Mouse (Mus musculus) retina, postnatal 7 days (tissue): ENCODE measurements around the gene Hoxd4.

Experiments used
- DNase-seq: peaks from one replicate; pipeline ENCODE4 v3.0.0-alpha.2; 2012; ENCODE audit warnings: low read depth, low spot score

Gene Hoxd4

DNA sequence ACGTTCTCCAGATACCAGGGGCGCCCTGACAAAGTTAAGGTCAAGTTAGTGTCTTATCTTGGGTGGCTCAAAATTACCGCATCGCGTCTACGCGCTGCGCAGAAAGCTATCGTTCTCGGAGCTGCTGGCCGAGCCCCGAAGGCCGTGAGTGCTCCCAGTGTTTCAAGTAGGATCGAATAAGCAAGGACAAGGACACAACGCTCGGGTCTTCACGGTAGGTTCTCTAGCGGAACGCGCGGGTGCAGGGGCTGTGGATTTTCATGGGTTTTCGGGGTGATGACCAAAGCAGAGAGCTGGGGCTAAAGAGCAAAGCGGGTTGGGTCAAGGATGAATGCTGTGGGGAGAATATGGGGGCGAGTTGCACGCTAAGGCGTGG lies 32.1 kb upstream of the Hoxd4 start:
- DNase-seq, result no peak

DNA sequence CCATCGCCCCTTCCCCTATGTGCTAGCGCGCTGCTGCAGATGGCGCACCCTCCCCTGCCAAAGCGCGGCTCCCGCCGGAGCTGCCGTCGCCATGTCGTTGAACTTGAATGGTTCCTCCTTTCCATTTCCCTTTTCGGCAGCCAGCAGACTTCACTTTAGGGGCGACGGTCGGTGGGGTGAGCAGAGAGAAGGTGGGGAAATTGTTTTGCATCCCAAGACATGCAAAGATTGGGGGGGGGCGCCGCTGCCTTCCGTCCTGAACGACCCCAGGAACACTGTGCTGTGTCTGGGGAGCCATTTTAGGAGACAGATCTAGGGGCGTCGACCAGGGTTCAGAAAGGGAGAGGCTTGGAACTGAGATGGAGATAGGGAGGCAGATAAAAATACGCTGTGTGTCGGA lies 31.7 kb upstream of the Hoxd4 start:
- DNase-seq, result no peak

GRCm38 (mm10) chr2:74680561-74681398 lies 30.9 kb upstream of the Hoxd4 start:
- no peak for DNase-seq

DNA sequence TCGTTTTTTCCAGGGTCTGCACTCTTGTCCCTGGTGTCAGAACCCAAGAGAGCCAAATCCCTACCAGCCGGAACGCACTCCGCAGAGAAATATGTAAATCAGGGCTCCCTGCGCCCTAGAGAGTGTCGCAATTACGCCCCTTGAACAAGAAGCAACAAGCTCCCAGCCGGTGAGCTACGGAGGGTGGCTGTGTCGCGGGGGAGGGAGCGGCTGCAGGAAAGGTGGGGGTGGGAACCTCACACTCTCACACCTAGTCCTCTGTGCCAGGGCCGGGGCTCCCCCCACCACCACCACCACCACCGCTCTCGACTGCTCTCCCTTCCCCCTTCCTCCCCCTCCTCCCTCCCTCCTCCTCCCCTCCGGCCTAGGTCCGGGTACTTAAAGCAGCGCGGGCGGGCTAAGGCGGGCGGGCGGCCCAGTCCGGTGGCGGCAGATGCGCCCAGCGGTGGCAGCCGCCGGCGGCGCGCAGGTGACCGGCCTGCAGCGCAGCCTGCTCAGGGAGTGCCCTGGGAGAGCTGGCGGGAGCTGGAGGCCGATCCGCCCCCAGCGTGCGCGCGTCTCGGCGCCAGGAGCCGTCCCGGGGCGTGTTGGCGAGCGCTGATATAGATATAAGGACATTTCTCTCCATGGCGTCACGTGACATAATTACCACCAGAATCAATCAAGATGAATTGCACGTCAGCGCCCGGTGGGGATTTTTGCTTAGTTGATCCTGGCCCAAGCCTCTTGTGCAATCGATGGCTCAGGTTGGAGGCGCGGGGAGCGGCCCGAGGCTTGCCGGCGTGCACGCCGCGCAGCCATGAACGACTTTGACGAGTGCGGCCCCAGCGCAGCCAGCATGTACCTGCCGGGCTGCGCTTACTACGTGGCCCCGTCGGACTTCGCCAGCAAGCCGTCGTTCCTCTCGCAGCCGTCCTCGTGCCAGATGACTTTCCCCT lies 29.9 kb upstream of the Hoxd4 start:
- no peak for DNase-seq

DNA sequence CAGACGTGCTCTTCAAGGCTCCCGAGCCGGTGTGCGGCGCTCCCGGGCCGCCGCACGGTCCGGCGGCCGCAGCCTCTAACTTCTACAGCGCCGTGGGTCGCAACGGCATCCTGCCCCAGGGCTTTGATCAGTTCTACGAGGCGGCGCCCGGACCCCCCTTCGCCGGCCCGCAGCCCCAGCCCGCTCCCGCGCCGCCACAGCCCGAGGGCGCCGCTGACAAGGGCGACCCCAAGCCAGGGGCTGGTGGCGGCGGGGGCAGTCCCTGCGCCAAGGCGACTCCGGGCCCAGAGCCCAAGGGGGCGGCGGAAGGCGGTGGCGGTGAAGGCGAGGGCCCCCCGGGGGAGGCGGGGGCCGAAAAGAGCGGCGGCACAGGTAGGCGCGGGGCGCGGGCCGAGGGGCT lies 28.9 kb upstream of the Hoxd4 start:
- DNase-seq, result no peak

- DNase-seq, result no peak
These were observed 28.2 kb upstream of the Hoxd4 start for GRCm38 (mm10) chr2:74683471-74683951.

DNA sequence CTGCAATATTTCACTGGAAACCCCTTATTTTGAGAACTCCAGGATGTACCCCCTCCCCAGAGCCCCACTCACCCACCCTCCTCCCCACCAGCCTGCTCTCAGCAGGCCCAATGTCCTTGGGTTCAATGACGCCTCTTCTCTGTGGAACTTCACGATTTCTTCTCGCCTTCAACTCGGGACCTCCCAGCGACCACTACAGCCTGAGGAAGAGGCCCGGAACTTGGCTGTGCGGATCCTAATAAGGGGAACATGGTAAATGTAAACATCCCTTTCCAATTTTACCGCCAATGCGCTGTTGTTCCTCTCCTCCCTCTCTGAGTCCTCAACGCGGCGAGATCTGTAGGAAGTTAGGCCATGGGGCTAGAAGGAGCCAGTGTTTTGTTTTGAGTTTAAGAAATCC lies 27.6 kb upstream of the Hoxd4 start:
- no peak for DNase-seq

- no peak for DNase-seq
These were observed 26.6 kb upstream of the Hoxd4 start for GRCm38 (mm10) chr2:74685059-74685603.

GRCm38 (mm10) chr2:74686301-74686987 lies 25.3 kb upstream of the Hoxd4 start:
- DNase-seq, result no peak

DNA sequence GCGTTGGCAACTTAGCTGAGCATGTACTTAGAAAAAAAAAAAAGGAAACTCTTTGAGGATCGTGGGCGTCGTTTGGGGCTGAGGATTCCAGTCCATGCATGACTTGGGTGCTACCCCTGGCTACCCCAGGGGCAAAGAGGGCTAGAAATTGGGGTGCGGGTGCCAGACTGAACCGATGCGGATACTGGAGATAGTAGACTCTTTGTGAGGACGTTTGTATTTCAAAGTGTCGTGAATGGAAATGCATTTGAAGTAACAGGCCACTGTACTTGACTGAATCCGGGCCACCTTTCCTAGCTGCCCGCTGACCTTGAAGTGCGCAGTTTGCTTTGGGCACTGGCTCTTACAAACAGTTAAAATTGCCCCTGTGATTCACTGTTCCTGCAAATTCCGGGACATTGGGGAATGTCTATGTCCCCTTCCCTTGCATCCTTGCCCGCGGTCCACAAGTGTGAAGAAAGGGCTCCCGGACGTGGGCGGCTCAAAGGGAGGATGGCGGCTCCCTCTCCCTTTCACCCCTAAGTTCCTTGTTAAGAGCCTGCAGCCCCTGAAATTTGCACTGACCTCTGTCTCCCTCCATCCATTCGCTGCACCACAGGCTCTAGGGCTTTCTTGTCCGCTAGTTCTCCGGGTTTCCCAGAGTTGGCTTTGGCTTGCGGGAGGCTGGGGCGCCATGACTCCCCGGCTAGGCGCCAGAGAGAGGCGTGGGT lies 24.6 kb upstream of the Hoxd4 start:
- no peak for DNase-seq

- DNase-seq, result no peak
These were observed 23.8 kb upstream of the Hoxd4 start for GRCm38 (mm10) chr2:74687698-74688555.

- DNase-seq, result no peak
These were observed 22.7 kb upstream of the Hoxd4 start for GRCm38 (mm10) chr2:74688795-74689573.

DNA sequence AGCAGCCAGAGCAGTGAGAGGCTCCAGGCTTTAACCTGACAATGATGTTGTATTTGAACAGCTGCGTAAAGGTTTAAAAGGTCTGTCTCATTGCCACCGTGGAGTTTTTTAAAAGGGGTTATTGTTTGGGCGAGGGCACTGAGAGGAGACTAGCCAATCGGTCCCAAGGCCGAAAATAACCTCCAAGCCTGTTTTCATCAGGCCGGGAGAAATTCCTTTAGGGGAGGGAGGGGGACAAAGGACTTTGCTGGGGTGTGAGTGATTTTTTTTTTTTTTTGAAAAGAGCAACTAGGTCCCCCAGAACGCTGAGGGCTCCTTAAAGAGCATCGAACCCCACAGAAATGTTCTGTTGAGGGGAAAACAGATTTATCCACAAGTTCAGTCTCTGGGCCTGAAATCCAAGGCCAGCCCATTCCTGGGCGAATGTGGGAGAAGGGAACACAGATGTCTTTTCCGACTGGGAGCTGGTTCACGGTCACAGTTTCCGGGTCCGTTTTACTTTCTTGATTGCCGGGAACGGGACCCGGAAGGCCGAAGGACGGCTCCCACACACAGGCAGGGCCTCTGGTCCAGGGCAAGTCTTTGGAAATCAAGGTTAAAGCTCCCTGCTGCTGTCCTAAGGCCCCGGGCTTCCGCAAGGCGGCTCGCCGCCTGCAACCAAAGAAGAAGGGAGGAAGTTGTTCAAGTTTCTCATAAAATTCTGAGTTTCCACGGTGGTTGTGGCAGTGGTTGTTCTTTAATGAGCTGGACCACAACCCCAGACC lies 22.0 kb upstream of the Hoxd4 start:
- no peak for DNase-seq

- no peak for DNase-seq
These were observed 21.4 kb upstream of the Hoxd4 start for GRCm38 (mm10) chr2:74690338-74690716.

- DNase-seq, result no peak
These were observed 20.4 kb upstream of the Hoxd4 start, which contains the start of gene Hoxd10 for GRCm38 (mm10) chr2:74691022-74691951. TSS of gene Hoxd10 (plus strand) at chr2:74691924.

- DNase-seq, result no peak
These were observed 19.5 kb upstream of the Hoxd4 start for GRCm38 (mm10) chr2:74691995-74692807.
